Mouse (Mus musculus) CH12.LX (cell line): ENCODE data around the gene Mt4. TPM values are rescaled to one million over a fixed set of nuclear protein-coding genes. Genes with fewer than 3 reads are reported as not detected.

ENCODE experiments used
- DNase-seq: peaks from one replicate; pipeline ENCODE4 v3.0.0-alpha.2; 2013; ENCODE audit errors: extremely low read depth
- H3K27ac ChIP-seq: 2 replicates; pipeline ENCODE4 v1.5.1; 2012; ENCODE audit warnings: low read depth, mild to moderate bottlenecking, control low read depth, moderate library complexity; ENCODE audit not compliant: insufficient read depth
- H3K27me3 ChIP-seq: replicated peaks from 2 replicates; pipeline ENCODE3; 2012; ENCODE audit warnings: inconsistent platforms
- H3K36me3 ChIP-seq, 2 experiments: replicated peaks in 1 of 2; 2 replicates each; pipeline versions ENCODE3 to v1.6.1; 2012; ENCODE audit warnings: inconsistent platforms in 1 of 2, low read length in 1 of 2, mild to moderate bottlenecking in 1 of 2, mixed read lengths in 1 of 2, moderate library complexity in 1 of 2; ENCODE audit not compliant: control insufficient read depth in 1 of 2, insufficient read depth in 1 of 2
- H3K4me1 ChIP-seq, 2 experiments: 2 replicates each; pipeline ENCODE4 v1.6.1; 2012; ENCODE audit warnings: inconsistent platforms in 1 of 2, moderate library complexity in 1 of 2; ENCODE audit not compliant: insufficient read depth in 2 of 2, control insufficient read depth in 1 of 2
- H3K4me2 ChIP-seq: 2 replicates; pipeline ENCODE4 v1.6.1; 2012; ENCODE audit warnings: low read depth, mild to moderate bottlenecking, control low read depth; ENCODE audit not compliant: poor library complexity, insufficient read depth, severe bottlenecking
- H3K4me3 ChIP-seq, 3 experiments: fragments of 150-350 bp in 1 of 3; sonication (generic) in 1 of 3; replicated peaks in 1 of 3; 2 replicates each; pipeline versions ENCODE3 to v1.5.1; 2011 to 2012; ENCODE audit warnings: low read depth in 2 of 3, low read length in 2 of 3, mild to moderate bottlenecking in 2 of 3, moderate library complexity in 2 of 3, control low read depth in 1 of 3, improper control_type of control experiment in 1 of 3, inconsistent platforms in 1 of 3, mixed read lengths in 1 of 3; ENCODE audit not compliant: poor library complexity in 1 of 3
- H3K79me2 ChIP-seq: replicated peaks from 2 replicates; pipeline ENCODE4 v1.6.1; 2012; ENCODE audit warnings: mild to moderate bottlenecking, moderate library complexity; ENCODE audit not compliant: control insufficient read depth, poor library complexity, insufficient read depth, severe bottlenecking; ENCODE audit errors: extremely low read depth
- H3K9ac ChIP-seq: 2 replicates; pipeline ENCODE4 v1.6.1; 2012; ENCODE audit warnings: low read depth, mild to moderate bottlenecking, control low read depth, moderate library complexity; ENCODE audit not compliant: insufficient read depth
- H3K9me3 ChIP-seq: replicated peaks from 2 replicates; pipeline ENCODE3; 2012; ENCODE audit warnings: low read length, inconsistent platforms, mixed read lengths
- BHLHE40 ChIP-seq: IDR thresholded peaks from 2 replicates; pipeline ENCODE4 v1.6.1; 2011; ENCODE audit warnings: mild to moderate bottlenecking, low read depth, low read length, improper control_type of control experiment
- CHD1 ChIP-seq: IDR thresholded peaks from 2 replicates; pipeline ENCODE4 v1.6.1; 2012; ENCODE audit warnings: low read depth, low read length, improper control_type of control experiment, inconsistent platforms
- CHD2 ChIP-seq: IDR thresholded peaks from 2 replicates; pipeline ENCODE4 v1.6.1; 2011; ENCODE audit warnings: low read length, improper control_type of control experiment
- CTCF ChIP-seq, 2 experiments: IDR thresholded peaks in 1 of 2; conservative IDR thresholded peaks in 1 of 2; 2 replicates each; pipeline ENCODE4 v1.5.1; 2011 to 2012; ENCODE audit warnings: low read depth in 2 of 2, low read length in 2 of 2, improper control_type of control experiment in 1 of 2, inconsistent platforms in 1 of 2, mild to moderate bottlenecking in 1 of 2, moderate library complexity in 1 of 2
- E2F4 ChIP-seq: IDR thresholded peaks from 2 replicates; pipeline ENCODE4 v1.6.1; 2011; ENCODE audit warnings: low read depth, low read length, improper control_type of control experiment; ENCODE audit not compliant: insufficient replicate concordance
- ELF1 ChIP-seq: IDR thresholded peaks from 2 replicates; pipeline ENCODE4 v1.6.1; 2014; ENCODE audit warnings: low read depth, mild to moderate bottlenecking, inconsistent platforms, low read length, improper control_type of control experiment
- EP300 ChIP-seq: IDR thresholded peaks from 2 replicates; pipeline ENCODE4 v1.6.1; 2011; ENCODE audit warnings: low read length, improper control_type of control experiment
- ETS1 ChIP-seq: conservative IDR thresholded peaks from 2 replicates; pipeline ENCODE4 v1.6.1; 2012; ENCODE audit warnings: low read depth, mild to moderate bottlenecking, inconsistent platforms, low read length, improper control_type of control experiment, moderate library complexity
- GABPA ChIP-seq: IDR thresholded peaks from 2 replicates; pipeline ENCODE4 v1.6.1; 2012; ENCODE audit warnings: low read depth, low read length, improper control_type of control experiment, inconsistent platforms; ENCODE audit not compliant: insufficient replicate concordance
- IRF4 ChIP-seq: IDR thresholded peaks from 2 replicates; pipeline ENCODE4 v1.6.1; 2014; ENCODE audit warnings: low read depth, mild to moderate bottlenecking, inconsistent platforms, low read length, improper control_type of control experiment
- JUN ChIP-seq: IDR thresholded peaks from 2 replicates; pipeline ENCODE4 v1.6.1; 2011; ENCODE audit warnings: low read depth, mild to moderate bottlenecking, low read length, improper control_type of control experiment, moderate library complexity; ENCODE audit not compliant: insufficient read depth
- KAT2A ChIP-seq: IDR thresholded peaks from 2 replicates; pipeline ENCODE4 v1.6.1; 2012; ENCODE audit warnings: low read length, improper control_type of control experiment, inconsistent platforms; ENCODE audit not compliant: insufficient replicate concordance
- MAFK ChIP-seq: IDR thresholded peaks from 2 replicates; pipeline ENCODE4 v1.6.1; 2011; ENCODE audit warnings: low read length, improper control_type of control experiment; ENCODE audit not compliant: insufficient replicate concordance
- MAX ChIP-seq: IDR thresholded peaks from 2 replicates; pipeline ENCODE4 v1.6.1; 2011; ENCODE audit warnings: low read length, improper control_type of control experiment
- MAZ ChIP-seq: IDR thresholded peaks from 2 replicates; pipeline ENCODE4 v1.6.1; 2012; ENCODE audit warnings: low read depth, mild to moderate bottlenecking, inconsistent platforms, low read length, improper control_type of control experiment, moderate library complexity
- MEF2A ChIP-seq: IDR thresholded peaks from 2 replicates; pipeline ENCODE4 v1.6.1; 2014; ENCODE audit warnings: low read depth, mild to moderate bottlenecking, inconsistent platforms, low read length, improper control_type of control experiment, borderline replicate concordance
- MXI1 ChIP-seq: IDR thresholded peaks from 2 replicates; pipeline ENCODE4 v1.6.1; 2011; ENCODE audit warnings: mild to moderate bottlenecking, low read depth, low read length, improper control_type of control experiment
- NRF1 ChIP-seq: IDR thresholded peaks from 2 replicates; pipeline ENCODE4 v1.6.1; 2014; ENCODE audit warnings: low read depth, mild to moderate bottlenecking, inconsistent platforms, low read length, improper control_type of control experiment, moderate library complexity
- PAX5 ChIP-seq: IDR thresholded peaks from 2 replicates; pipeline ENCODE4 v1.6.1; 2012; ENCODE audit warnings: low read length, inconsistent platforms, mixed read lengths
- POLR2A ChIP-seq: IDR thresholded peaks from 2 replicates; pipeline ENCODE4 v1.6.1; 2011; ENCODE audit warnings: low read depth, mild to moderate bottlenecking, improper control_type of control experiment, low read length
- POLR2AphosphoS2 ChIP-seq: IDR thresholded peaks from 2 replicates; pipeline ENCODE4 v1.6.1; 2011; ENCODE audit warnings: low read depth, low read length, improper control_type of control experiment
- RAD21 ChIP-seq: IDR thresholded peaks from 2 replicates; pipeline ENCODE4 v1.6.1; 2011; ENCODE audit warnings: low read depth, mild to moderate bottlenecking, low read length, improper control_type of control experiment, moderate library complexity
- RCOR1 ChIP-seq: conservative IDR thresholded peaks from 2 replicates; pipeline ENCODE4 v1.6.1; 2012; ENCODE audit warnings: low read depth, mild to moderate bottlenecking, inconsistent platforms, low read length, improper control_type of control experiment
- SIN3A ChIP-seq: IDR thresholded peaks from 2 replicates; pipeline ENCODE4 v1.6.1; 2012; ENCODE audit warnings: low read length, improper control_type of control experiment, inconsistent platforms
- TCF12 ChIP-seq: IDR thresholded peaks from 2 replicates; pipeline ENCODE4 v1.6.1; 2014; ENCODE audit warnings: low read depth, mild to moderate bottlenecking, inconsistent platforms, low read length, improper control_type of control experiment
- UBTF ChIP-seq: IDR thresholded peaks from 2 replicates; pipeline ENCODE4 v1.6.1; 2012; ENCODE audit warnings: low read depth, mild to moderate bottlenecking, inconsistent platforms, low read length, improper control_type of control experiment, moderate library complexity
- USF1 ChIP-seq: IDR thresholded peaks from 2 replicates; pipeline ENCODE4 v1.6.1; 2014; ENCODE audit warnings: low read depth, mild to moderate bottlenecking, inconsistent platforms, low read length, improper control_type of control experiment
- USF2 ChIP-seq: conservative IDR thresholded peaks from 2 replicates; pipeline ENCODE4 v1.6.1; 2011; ENCODE audit warnings: low read depth, low read length, improper control_type of control experiment
- ZC3H11A ChIP-seq: IDR thresholded peaks from 2 replicates; pipeline ENCODE4 v1.6.1; 2012; ENCODE audit warnings: low read depth, mild to moderate bottlenecking, inconsistent platforms, low read length, improper control_type of control experiment
- ZKSCAN1 ChIP-seq: IDR thresholded peaks from 2 replicates; pipeline ENCODE4 v1.6.1; 2012; ENCODE audit warnings: low read depth, inconsistent platforms, low read length, improper control_type of control experiment, borderline replicate concordance
- ZMIZ1 ChIP-seq: IDR thresholded peaks from 2 replicates; pipeline ENCODE4 v1.6.1; 2012; ENCODE audit warnings: low read depth, mild to moderate bottlenecking, inconsistent platforms, low read length, improper control_type of control experiment
- ZNF384 ChIP-seq: IDR thresholded peaks from 2 replicates; pipeline ENCODE4 v1.6.1; 2012; ENCODE audit warnings: low read depth, low read length, improper control_type of control experiment, inconsistent platforms
- dilution Hi-C: fragments of 300-500 bp; cut with MboI; formaldehyde crosslinking; loops from 2 replicates; pipeline ENCODE4 v1.14.3; 2020; ENCODE audit warnings: low sequenced_read_pairs; ENCODE audit not compliant: extremely low pct_unique_long_range_greater_than_20kb, extremely low pct_ligation_motif_present
- in situ Hi-C: fragments of 300-500 bp; cut with MboI; formaldehyde crosslinking; loops from 3 replicates; pipeline ENCODE4 v1.14.3; 2019; ENCODE audit warnings: low sequenced_read_pairs, low pct_ligation_motif_present, low pct_unique_long_range_greater_than_20kb, mixed read lengths
- polyA plus RNA-seq: library from polyadenylated mRNA; unstranded; fragments of >175 nt; gene quantifications from 2 replicates; pipeline ENCODE4 v1.2.1, GENCODE M21; 2012; ENCODE audit warnings: low read depth; ENCODE audit not compliant: insufficient read length
- total RNA-seq, 2 experiments: library from RNA; depleted of rRNA; stranded (reverse); fragments of 300-350 nt in 1 of 2; fragments of >200 nt in 1 of 2; gene quantifications; 2 replicates each; pipeline ENCODE4 v1.2.3; 2012 to 2014

The Mt4 gene
- total and polyA plus RNA-seq, 3 experiments, result not detected

DNA sequence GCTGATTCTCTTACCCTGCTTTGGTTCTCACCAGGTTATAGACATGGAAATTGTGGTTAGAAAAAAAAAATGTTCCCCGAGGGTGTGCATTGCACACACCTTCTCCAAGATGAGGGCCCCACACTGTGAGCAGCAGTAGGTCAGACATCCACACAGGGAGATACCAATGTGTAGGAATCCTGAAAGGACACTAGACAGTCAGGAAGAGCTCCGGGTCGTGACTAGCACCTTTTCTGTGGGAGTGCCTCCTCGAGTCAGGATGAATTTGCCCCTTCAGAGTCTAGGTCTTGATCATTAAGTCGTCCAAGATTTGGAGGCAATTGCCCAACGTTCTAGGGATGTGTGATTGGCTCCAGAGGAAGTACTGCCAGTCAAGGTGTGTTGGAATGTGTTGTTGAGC, 48.8 kb downstream of the Mt4 start:
- Histone ChIP-seq H3K9me3 (no peaks in the 10 kb centered on the region), H3K4me1 (peaks cover 33 to 50% of the 10 kb centered on the region in 2 experiments), H3K4me3 (no peak overlapping the region), H3K36me3 (no peaks in the 10 kb centered on the region), H3K79me2 (no peaks in the 10 kb centered on the region), H3K27ac (peak overlapping the region; percentile 80), H3K27me3 (peaks cover 44% of the 10 kb centered on the region), H3K4me2 (no peak overlapping the region), H3K9ac (no peak overlapping the region; the same call in 1 of the 2 replicates)
- dilution Hi-C loops (no loop called here), in situ Hi-C loops (loop anchor here (25.0 kb wide), 1 partner anchor 498 kb away; no protein-coding TSS in a partner anchor)
- TF ChIP-seq ZNF384 (peak; percentile 77), MAZ (no peak)
- no peak for DNase-seq

DNA sequence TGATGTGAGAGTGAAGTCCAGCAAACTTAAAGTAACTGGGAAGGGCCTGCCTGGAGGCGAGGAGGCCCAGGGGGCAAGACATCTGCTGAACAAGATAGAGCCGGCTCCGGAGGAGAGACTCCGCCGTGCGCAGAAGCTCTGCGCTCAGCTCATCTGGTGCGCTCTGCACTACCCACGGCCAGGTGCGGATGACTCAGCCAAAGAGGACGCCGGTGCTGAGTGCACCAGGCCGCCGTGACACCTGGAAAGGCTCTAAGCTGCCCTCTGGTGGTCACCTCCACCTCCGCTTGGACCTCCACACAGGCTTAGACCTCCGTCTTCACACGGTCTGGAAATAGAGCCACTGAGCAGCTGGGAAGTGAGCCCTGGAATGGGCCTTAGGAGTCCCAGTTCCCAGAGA, 49.5 kb downstream of the Mt4 start:
- Histone ChIP-seq H3K9me3 (no peaks in the 10 kb centered on the region), H3K4me3 (peak overlapping the region in 1 of 3 experiments; percentile 5), H3K27ac (peak overlapping the region; percentile 80), H3K79me2 (no peaks in the 10 kb centered on the region), H3K9ac (peak overlapping the region; percentile 52), H3K36me3 (no peaks in the 10 kb centered on the region), H3K4me1 (peaks cover 36 to 54% of the 10 kb centered on the region in 2 experiments), H3K4me2 (peak overlapping the region; percentile 50), H3K27me3 (peaks cover 44% of the 10 kb centered on the region)
- in situ Hi-C loops (loop anchor here (25.0 kb wide), 1 partner anchor 499 kb away; no protein-coding TSS in a partner anchor), dilution Hi-C loops (no loop called here)
- peak; percentile 89 for DNase-seq
- TF ChIP-seq IRF4 (peak; percentile 63), CHD2 (no peak), KAT2A (no peak), RAD21 (peak; percentile 59), TCF12 (peak; percentile 99), POLR2AphosphoS2 (no peak), NRF1 (peak; percentile 77), USF2 (no peak), MXI1 (peak; percentile 72; the same call in 1 of the 2 replicates), JUN (peak; percentile 63), BHLHE40 (peak; percentile 60), ELF1 (no peak), ZC3H11A (0 out of 2 replicates have a peak, but pooled peaks have one; percentile 28), EP300 (peak; percentile 69), POLR2A (peak; percentile 60; the same call in 1 of the 2 replicates), PAX5 (no peak), UBTF (no peak; the same call in 1 of the 2 replicates), ZMIZ1 (peak; percentile 76), RCOR1 (no peak), E2F4 (no peak), ETS1 (peak; percentile 70), CTCF (conservative IDR thresholded peaks at IDR 0.05 in 1 of 2, IDR thresholded peaks at IDR 0.05 in 1 of 2; ENCODE audit: low read depth in 2 of 2, low read length in 2 of 2) (peak; percentile 54 to 84), USF1 (no peak), MEF2A (peak; percentile 64), ZNF384 (peak; percentile 28; the same call in 1 of the 2 replicates), MAX (no peak; the same call in none of the 2 replicates), CHD1 (no peak), MAFK (peak; percentile 92), MAZ (no peak; the same call in 1 of the 2 replicates), ZKSCAN1 (no peak), SIN3A (peak; percentile 85), GABPA (peak; percentile 12; the same call in 1 of the 2 replicates)
